Mouse (Mus musculus) testis, postnatal 10 days (tissue): Measurements from ENCODE around the gene H2-DMa.
"Not testable (repeated sequence)": the region's sequence is repeated elsewhere in the genome, so short reads cannot be mapped to it uniquely, and the experiment has no call there.

Source experiments
- DNase-seq: peaks from one replicate; pipeline ENCODE4 v3.0.0; 2021; ENCODE audit warnings: low spot score

Gene H2-DMa

DNA sequence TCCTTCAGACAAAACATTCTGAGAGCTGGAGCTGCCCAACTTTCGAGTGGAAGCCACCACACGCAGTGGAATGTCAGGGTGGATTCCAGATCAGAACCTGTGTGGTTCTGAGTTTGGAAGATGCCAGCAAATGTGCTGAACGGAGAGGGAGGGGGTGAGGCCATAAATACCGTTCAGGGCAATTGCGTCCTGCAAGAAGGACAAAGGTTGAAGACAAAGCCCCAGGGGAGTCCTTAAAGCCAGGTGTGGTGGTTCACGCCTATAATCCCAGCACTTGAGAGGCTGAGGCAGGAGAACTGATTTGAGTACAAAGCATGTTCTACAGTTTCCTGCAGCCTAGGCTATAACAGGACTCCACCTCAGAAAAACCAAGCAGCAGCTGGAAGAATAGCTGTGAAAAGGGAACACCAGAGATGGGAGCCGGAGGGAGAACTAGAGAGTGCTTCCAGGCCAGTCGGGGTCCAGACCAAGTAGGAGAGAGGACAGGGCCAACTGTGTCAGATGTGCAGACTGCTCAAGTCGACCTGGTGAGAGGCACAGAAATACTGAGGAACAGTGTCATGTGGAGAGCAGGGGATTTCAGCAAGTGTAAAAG is 7.6 kb downstream of the H2-DMa start:
- DNase-seq = no peak

DNA sequence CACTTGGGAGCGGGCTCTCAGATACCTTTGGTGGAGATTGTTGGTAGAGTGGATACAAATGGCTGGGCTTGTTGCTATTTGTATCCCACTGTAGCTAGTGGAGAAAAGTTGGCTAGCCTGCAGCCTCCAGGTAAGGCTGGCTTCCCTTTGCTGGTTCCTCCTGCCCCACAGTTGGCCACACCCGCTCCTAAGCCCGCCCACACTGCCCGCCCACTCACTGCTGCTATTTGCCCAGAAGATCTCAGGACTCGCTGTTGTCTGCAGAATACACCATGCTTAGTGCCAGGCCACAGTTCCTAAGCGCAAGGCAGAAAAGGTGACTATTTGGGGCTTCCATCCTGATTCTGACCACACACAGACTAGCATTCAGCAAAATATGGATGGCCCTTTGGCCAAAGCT is 8.1 kb downstream of the H2-DMa start:
- DNase-seq = peak; percentile 78

DNA sequence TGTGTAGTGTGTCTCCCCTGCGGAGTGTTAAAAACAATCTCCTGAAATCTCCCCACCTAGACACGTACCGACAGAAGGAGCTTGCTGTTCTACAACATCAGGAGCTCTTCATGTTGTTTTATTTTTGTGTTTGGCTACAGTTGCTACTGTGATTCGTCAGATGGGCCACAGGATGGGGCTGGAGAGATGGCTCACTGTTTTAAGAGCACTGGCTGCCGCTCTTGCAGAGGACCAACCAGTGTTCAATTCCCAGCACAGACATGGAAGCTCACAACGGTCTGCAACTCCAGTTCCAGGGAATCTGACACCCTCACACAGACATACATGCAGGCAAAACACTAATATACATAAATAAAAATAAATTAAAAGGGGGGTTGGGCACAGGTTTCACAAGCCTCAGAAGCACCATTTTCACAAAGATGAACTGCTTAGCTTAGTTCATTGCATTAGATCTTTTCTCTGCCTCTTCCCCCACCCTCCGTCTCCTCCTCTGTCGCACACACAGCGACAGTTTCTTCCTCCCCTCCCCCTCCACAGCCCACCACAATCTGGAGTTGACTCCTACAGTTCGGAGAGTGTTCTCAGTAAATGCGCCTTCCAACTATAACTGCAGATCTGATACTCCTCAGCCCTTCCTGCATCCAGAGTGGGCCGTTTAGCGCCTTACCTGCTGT is 9.1 kb downstream of the H2-DMa start:
- no peak for DNase-seq

DNA sequence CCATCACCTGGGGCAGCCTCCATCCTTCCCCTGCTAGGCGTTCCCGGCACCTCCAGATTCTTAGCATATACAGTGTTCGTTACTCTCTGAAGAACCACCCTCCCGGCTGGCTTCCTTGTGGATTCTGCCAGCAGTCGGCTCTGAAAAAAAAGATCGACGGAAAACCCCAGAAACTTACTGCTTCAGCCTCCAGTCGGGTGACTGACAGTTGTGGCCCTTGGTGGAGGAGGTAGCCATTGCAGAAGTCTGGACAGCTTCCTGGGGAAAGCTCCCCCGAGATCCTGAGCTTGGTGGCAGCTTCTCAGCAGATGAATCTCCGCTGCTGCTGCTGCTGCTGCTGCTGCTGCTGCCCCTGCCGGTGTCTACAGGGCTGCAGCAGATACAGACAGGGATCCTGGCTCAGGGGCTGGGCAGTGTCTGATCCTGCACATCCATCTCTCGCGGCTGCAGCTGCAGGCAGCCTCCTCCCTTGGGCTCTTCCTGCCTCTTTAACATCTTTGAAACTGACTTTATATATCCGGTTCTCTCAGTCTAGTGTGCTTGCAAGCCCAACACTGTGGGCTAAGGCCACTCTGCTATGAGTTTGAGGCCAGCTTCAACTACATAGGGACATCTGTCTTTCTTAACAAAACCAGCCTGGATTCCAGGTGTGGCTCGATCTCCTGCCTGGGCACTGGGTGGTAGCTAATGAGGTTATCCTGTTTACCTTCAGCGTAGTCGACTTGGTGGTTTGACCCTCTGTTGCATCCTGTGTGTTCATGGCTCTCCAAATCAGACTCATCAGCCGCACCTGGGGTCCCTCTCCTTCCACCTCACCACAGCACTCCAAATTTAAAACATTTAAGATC is 9.8 kb downstream of the H2-DMa start:
- DNase-seq = no peak

DNA sequence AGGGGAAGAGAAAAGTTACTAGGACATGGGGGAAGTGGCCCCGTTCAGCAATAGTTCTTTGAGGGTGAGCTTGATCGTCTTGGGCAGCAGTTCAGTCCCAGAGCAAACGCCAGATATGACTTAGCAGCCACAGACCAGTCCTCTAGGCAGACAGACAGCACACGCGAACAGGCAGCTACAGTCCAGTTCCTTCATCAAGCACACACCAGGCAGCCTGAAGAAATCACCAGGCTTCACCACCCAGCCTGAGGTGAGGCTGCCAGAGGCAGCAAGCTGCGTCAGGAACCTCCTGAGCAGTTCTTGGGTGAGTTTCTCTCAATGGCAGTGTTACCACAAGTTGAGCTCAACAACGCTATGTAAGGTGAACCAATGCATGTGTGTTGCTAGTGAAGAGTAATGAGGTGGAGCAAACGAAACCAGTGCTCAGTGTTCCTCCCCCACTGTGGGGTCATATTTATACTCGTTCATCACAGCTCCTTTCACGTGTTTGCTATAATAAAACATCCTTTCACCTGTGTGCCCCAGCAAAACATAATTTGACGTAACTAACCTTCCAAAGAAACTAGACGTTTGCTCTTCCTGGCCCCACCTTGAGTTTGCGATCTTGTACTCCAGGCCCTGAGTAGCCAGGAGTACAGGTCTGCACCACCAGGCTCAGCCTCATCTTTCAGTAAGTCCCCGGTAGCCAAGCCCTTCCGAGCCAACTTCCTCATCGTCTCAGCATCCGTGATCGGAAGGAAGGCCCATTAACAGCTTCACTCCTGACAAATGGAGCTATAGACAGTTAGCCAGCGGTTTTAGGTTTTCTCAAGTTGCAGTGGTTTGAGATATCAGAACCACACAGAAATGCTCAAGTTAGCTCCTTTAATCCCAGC is 11.0 kb downstream of the H2-DMa start:
- no peak for DNase-seq

DNA sequence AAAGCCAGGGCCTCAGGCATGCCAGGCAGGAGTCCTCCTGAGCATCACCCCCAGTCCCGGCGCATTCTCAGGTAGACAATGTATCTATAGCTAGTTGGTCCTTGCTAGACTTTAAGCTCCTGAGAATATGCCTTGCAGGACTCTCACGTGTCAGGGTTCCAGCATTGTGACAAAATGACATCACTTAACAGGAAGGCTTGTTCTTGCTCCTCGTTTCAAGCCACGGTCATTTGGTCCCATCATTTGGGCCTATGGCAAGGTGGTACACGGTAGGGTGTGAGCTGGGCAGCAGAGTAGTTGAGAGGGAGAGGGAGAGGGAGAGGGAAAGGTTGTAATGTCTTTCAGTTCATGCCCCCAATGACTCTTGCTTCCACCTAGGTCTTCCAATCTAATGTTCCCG is 12.6 kb downstream of the H2-DMa start:
- no peak for DNase-seq

DNA sequence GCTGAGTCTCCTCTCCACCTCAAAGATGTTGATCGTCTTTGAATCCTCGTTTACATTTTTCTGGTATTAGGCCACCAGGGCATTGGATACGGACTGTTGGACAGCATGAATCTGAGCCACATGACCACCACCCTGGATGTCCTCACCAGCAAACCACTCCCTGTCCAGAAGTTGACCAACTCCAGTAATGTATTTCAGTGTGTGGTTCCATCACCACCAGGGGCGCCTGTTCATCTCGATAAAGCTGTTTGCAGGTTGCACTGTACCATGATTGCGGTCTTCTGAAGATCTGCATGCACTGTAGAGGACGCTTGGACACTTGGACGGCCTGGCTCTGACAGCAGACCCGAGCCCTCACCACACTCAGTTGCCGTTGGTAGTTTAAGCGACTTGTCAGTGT is 13.9 kb downstream of the H2-DMa start:
- peak; percentile 57 for DNase-seq

DNA sequence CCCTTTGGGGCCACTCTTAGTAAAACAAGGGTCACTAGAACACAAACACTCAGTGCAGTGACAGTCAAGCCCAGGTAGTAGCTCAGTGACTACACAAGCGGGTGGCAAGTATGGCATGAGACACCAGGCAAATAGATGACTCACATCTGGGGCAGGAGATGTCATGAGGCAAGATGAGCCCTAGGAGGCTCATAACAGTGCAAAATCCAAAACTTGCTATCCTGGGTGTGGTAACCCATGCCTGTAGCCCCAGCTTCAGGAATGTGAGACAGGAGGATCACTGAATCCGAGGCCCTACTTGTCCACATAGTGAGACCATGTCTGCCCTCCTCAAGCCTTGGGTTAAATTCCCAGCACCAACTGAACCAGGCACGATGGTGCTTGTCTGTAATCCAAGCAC is 15.1 kb downstream of the H2-DMa start:
- peak; percentile 31 for DNase-seq

DNA sequence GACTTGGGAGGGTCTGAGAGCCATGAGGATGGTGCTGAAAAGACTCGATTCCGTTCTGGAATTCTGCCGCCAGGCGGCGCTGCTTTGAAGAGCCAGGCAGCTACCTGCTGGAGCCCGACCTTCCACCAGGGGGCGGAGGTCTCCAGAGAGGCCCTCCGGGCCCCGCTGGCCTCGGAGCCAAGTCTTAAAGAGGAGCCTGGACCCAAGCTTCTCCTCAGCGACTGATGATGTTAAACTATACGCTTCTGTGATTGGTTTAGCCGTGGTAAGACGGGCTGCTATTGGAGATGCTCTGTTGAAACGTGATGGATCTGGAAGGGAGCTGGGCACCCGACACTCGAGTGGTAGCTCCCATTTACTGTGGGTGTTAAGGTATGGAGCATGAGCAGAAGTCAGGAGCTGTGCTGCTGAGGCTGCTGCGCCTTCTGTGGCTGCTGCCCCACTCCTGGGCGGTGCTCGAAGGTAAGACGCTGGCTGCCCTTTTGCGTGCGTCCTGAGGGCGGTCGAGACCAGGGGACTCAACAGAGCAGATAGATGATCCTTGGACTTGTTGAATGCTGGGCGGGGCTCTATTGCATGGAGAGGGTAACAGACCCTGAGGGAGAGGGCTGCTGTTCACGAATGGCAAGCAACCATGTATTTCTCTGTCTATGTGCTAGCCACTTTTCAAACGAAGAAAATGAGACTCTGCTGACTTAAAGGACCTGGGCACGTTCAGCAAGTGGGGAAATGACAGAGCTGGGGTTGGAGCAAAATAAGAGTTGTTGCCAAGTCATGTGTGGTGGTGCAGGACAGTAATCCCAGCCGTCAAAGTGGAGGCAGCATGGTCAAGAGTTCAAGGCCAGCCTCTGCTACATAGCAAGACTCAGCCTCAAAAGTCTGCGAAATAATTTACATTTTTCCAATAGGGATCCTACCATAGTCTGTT is 16.2 kb downstream of the H2-DMa start:
- DNase-seq = peak; percentile 99

DNA sequence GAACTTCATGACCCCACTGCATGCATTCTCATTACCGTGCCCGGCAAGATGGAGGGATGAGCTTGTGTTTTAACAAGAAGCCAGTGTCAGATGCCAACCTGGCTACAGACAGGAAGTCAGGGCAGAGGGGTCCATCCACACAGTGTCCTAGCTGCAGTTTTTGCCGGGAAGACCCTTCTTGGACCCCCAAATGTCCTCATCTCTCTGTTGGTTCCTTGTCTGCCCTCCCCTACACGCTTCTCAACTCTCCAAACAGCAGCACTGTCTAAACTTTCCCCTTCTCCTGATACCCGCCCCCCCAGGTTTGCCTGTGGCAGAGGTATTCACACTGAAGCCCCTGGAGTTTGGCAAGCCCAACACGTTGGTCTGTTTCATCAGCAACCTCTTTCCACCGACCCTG is 18.3 kb downstream of the H2-DMa start:
- no peak for DNase-seq

DNA sequence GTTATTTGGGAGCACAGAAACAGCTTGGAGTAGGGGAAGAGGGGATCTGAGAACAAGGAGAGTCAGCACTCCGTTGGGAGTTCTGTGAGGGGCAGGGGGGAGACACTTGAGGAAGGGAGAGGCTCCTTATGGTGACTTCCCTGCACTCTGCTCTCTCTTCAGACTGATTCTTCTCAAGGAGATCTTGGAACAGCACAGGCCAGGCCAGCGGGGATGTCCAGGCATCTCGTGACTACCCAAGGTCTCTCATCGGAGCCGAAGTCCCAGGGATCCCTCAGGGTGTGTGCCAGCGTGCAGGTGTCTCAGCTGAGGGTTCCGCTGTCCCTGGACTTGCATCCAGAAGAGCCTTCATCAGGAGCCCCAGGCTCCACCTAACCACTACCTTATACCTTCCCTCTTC is 19.3 kb downstream of the H2-DMa start:
- no peak for DNase-seq

DNA sequence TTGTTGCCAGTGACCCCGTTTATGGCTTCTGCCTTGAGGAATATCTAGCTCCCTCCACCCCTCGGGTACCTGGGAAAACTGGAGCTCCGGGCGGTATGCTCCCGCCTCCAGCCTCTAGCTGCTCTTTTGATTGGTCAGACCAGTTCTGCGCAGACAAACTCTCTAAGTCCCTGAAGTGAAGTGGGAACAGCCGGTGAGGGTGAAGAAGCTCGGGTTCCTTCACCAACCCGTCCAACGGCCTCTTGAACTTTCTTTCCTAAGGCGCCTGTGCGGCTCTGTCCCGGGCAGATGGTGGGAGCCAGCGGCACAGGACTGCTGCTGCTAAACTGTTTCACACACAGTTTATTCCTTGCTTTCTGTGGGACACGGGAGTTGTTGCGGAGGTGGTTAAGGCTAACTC is 20.1 kb downstream of the H2-DMa start:
- DNase-seq = no peak

DNA sequence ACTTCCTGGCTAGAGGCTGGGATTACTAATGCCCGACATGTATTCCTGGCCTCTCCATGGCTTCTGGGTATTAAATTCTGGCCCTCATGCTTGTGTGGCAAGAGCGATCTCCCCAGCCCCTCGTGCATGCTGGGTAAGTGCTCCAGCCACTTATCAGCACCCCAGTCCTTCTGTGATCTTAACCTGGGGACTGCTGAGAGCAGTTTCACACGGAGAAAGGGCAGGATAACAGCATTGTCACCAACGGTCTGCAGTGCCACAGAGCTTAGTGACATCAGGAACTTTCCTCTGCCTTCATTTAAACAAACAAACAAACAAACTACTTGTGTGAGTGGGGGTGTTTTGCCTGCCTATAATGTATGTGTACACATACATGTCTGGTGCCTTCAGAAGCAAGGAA is 20.9 kb downstream of the H2-DMa start:
- DNase-seq = no peak

DNA sequence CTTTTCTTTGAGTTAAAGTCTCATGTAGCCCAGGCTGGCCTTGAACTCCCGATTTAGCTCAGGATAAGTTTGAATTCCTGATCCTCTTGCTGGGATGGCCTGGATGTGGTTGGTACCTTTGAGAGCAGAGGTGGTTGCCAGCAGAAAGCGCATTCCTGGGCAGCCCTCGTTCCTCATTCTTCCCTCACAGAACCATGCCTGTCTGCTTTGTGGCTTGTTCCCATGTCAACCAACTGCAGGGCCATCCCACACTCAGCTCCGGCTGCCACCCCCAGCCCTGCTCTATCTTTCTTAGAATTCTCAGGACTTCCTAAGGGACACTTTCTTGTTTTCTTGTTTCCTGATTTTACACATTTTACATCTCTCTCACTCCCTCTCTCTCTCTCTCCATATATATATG is 22.1 kb downstream of the H2-DMa start:
- DNase-seq = no peak

DNA sequence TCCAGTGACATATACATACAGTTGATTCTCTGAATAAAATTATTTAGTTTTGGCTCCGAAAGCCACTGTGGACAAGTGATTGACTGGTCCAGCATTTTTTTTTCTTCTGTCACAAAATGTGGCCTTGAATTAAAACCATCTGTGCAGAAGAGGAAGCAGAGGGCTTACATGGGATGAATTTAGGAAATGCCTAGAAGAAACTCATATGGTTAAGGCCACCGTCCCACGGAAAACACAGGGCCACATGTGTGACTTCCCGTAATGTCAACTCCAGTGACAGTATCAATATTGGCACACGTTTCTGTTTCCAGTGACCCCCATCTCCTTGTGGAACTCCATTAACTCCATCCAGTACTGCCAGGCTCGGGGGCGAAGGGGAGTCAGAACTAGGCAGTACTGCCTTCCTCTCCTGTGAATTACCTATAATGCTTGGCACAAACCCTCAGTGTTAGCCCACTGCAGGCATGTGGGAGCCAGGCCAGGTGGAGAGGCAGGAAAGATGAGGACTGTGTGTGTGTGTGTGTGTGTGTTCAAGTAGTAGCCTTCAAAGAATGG is 23.2 kb downstream of the H2-DMa start:
- no peak for DNase-seq

DNA sequence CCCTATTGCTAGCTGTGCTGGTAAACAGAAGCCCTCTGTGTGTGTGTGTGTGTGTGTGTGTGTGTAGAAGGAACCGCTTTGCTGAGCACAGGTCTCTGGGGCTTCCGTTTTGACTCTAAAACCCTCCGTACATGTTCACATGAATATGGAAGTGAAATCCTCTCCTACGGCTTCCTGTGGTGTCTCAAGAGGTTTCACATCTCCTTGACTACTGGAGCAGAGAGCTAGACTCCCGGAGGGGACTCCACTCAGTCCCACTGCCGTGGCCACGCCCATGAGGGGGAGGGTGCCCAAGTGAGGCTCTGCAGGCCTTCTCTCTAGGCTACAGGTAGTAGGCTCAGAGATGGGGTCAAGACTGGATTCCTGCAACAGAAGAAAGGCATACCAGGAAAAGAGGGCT is 23.7 kb downstream of the H2-DMa start, which contains the start of gene H2-DMb2:
Gene H2-DMb2, plus strand, starts transcription at position 275 of the 400 bp plus-strand sequence.
- DNase-seq = no peak

DNA sequence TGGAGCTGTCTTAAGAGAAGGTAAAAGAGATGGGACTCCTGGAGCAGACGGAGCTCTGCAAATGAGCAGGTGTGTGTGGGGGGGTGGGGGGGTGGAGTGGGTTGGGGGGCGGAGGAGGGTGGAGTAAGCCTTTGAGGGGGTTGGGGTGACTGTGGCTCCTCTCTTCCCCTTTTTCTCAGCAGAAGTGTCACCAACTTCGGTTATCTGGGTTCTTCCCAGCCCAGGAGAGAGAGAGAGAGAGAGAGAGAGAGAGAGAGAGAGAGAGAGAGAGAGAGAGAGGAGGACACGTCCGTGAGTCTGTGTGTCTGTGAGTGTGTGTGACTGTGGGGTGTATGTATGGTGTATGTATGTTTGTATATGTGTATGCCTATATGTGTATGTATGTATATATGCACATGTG is 24.1 kb downstream of the H2-DMa start:
- DNase-seq = no peak

DNA sequence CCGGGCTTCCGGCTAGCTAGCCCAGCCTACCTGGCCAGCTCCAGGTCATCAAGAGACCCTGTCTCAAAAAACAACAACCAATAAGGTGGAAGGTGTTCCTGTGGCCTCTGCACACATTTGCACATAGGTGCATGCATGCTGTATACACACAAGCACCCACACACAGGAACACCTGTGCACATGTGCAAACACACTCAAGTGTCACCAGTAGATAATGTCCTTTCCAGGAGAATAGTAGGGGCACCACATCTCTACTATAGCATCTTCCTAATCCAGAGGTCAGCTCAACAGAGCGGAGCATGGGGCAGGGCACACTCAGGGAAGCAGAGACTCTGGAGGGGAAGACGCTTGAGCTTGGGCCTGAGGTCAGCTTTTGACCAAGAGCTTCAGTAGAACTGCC is 24.9 kb downstream of the H2-DMa start:
- not testable (repeated sequence) for DNase-seq

DNA sequence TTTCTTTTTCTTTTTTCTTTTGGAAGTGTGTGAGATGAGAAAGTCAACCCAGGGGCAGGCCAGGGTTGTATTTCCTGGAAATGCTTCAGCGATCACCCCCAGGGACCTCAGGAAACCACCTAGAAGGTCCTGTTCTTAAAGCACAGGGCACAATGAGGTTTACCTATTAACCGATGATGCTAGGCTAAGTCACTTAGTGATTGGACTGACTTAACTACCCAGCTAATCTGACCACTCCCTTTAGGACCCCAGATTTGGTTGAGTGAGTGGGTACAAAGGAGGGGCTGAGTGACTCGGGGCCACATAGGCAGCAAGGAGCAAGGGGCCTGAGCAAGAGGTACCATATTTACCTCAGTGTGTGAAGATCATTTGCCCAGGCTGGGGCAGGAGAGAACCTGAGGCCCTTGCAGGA is 25.6 kb downstream of the H2-DMa start:
- no peak for DNase-seq

DNA sequence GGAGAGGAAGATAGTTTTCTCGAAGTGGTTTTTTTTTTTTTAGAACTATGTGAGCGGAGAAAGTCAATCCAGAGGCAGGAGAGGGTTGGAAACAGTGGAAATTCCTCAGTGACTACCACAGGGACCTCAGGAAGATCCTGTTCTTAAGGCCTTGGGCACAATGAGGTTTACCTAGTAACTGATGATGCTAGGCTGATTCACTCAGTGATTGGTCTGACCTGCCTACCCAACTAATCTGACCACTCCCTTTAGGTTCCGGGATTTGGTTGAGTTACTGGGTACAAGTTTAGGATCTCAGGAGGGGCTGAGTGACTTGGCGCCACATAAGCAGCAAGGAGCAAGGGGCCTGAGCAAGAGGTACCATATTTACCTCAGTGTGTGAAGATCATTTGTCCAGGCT is 33.6 kb downstream of the H2-DMa start, which contains the start of gene H2-DMb1:
Gene H2-DMb1, plus strand, starts transcription at position 150 of the 400 bp plus-strand sequence.
- DNase-seq = no peak

DNA sequence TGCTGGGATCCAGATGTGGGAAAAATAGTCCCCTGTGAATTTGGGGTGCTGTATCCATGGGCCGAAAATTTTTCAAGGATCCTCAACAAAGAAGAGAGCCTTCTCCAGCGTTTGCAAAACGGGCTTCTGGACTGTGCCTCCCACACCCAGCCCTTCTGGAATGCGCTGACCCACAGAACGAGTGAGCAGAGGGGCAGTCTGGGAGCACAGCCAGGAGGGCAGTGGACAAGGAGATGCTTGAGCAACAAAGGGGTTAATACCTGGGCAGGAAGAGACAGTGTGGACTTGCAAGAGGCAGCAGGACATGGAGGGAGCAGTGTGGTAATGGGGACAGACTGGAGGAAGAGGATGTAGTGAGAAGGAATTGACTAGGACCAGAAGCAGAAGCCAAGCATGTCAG is 36.2 kb downstream of the H2-DMa start:
- no peak for DNase-seq
